Mouse (Mus musculus): ENCODE data around the gene Abraxas2.

The Abraxas2 gene

DNA sequence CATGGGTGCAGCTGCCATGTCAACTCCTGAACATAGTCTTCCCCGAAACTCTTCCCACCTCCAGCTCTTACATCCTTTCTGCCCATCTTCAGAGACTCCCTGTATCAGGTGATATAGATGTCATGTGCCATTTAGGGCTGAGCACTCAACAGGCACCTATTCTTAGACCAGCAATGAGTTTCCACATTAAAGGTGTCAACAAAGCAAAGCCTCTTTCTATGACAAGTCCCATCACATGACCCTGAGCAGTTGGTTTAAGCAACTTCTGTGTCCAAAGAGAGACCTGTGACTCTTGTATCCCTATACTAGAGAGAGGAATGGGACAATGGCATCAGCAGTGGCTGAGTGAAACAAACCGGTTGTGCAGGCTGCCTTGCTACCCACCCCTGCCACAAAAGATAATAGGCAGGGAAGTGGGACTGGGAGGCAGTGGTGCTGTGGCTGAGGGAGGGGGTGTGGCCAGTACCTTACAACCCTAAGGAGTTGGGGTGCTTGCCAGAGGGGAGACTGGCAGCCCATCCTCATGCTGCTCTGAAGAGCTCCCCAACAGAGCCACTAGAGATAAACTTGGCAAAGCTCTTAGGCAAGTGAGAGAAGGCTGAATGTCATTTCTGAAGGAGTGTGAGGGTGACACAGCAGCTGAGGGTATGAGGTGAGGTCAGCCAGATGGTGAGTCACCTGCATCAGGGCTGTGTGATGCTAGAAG, 42.0 kb downstream of the Abraxas2 start:
- DNase-seq, result no peak

DNA sequence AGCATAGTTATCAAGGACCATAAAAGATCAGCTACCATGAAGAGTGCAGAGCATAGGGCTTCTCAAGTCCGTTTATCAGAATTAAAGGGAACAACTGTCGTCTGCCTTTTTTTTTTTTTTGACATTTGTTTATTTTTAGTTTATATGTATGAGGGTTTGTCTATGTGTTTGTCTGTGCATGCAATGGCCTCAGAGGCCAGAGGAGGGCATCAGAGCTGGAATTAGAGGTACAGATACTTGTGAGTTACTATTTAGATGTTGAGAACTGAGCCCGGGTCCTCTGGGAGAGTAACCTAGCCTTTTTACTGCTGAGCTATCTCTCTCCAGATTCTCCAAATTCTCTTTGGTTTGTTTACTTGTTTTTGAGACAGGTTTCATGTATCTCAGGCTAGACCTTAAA, 44.8 kb downstream of the Abraxas2 start:
- DNase-seq, result no peak

DNA sequence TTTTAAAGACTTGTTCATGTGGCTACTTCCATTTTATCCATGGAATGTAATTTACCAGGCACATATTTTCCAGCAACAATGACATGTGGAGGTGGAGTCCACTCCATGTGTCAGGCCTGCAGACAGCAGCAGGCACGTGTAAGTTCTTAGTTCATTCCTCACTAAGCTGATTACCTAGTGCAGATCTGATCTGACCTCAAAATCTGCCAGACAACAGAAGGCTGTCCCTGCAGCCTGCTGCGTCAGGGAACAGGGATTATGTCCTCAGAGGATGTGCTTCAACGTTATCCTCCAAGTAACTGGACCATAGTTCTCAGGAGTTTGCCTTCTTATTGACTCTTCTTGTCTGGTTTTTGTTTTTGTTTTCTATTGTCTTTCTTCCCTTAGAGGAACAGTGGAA, 62.9 kb downstream of the Abraxas2 start:
- no peak for DNase-seq

DNA sequence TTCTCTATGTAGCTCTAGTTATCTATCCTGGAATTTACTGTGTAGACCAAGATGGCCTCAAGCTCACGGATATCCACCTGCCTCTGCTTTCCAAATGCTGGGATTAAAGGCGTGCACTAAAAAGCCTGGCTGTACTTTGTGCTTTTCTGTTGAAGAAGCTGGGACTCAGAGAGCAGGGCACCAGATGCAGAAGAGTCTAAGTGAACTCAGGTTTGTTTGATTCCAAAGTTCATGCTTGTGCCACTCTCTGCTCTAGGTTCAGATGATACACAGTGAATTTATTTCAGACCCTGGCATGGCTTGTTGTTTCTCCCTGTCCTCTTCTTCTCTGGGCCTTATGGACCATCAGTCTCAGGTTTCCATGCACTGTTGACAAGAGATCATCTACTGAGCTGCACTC, 66.2 kb downstream of the Abraxas2 start:
- no peak for DNase-seq

DNA sequence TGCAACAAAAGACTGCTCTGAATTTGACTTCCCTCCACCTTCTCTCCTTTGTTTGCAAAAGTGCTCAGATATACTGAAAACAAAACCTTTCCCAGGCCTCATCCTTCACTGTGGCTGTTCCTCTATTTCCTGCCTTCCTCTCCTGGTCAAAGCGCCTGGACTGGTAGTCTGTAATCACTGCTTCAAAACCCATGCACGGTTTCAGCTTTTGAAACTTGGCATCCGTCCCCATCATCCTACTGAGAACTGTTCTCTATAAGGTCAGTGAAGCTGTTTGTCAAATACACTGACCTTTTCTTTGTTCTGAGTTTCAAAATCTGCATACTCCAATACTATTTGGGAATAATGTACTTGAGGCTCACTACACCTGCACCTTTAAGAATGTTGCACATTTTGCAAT, 68.2 kb downstream of the Abraxas2 start:
- no peak for DNase-seq

DNA sequence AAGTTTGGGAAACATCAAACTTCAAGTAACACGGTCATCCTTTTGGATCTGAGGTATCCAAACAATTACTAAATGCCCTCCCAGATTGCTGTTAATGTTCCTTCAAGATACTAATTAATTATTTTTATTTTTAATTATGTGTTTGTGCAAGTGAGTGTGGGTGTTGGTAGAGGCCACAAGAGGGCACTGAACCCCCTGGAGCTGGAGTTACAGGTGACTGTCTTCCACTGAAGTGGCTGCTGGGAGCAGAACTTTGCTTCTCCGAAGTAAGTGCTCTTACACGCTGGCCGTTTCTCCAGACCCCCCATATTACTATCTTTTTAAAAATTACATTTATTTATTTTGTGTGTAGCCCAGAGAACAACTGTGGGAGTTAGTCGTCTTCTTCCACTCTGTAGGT, 71.0 kb downstream of the Abraxas2 start:
- DNase-seq, result no peak

DNA sequence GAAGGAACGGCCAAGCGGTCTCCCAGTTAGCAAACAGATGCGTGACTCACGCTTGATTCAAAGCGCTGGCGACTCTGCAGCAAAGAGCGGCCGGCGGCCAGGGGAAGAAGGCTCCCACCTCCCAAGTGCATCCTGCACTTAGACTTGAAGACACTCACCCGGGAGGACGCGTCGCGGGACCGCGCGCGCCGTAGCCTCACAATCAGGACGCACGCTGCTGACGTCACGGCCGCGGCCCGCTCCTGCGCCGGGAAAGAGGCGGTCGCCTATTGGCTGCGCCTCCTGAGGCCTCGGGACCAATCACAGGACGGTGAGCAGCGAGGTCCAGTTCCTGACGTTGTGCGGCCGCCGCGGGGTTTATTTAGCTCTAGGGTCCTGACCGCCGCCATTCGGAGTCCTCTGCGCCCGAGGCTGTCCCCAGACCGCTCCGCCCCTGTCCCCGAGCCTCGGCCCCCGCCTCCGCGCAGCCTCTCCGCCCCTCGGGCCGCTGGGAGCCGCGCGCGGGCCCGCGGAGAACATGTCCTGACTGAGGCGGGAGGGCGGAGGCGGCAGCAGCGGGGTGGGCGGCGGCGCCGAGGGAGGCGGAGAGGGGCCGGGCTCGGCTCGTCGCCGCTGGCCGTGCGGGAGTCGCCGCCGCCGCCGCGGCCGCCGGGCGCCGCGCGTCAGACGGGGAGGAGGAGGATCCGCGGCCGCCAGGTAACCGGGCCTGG, 72.0 kb downstream of the Abraxas2 start, which contains the start of gene Zranb1:
Gene Zranb1, plus strand, starts transcription at position 293 of the 710 bp plus-strand sequence.
- DNase-seq, result peak; percentile 95 to 97

DNA sequence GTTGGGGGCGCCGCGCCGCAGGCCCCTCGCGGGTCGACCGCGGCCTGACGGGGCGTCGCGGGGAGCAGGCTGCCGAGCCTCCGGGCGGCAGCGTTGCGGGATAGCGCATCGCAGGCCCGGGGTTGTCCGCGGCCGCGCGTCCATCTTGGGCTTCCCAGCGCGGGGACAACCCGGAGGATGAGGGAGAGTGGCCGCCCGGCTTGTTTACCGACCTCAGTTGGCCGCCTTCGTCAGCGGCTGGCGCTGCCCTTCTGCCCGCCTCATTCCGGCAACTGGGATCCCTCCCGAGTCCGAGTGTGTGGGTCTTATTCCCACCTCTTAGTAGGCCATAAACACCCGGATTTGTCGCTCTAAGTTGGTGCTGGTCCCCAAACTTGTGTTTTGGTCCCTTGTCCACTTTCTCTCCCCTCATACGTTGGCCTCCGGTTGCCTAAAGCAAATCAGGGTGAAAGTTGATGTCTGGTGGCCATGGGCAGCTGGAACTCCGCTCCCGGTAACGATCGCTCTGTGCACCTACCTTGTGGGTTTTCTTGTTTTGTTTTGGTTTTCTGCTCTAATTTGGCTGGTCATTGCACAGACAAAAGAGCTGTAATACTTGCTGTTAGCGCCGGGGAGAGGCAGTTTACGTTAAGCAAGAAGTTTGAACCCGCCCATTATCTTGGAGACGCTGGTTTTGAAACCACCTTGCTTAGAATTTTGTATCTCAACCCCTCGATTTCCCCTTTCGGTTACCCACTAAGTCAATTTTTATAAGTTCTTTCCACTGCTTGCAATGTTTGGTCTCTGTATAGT, 72.7 kb downstream of the Abraxas2 start:
- peak; percentile 31 to 36 for DNase-seq

DNA sequence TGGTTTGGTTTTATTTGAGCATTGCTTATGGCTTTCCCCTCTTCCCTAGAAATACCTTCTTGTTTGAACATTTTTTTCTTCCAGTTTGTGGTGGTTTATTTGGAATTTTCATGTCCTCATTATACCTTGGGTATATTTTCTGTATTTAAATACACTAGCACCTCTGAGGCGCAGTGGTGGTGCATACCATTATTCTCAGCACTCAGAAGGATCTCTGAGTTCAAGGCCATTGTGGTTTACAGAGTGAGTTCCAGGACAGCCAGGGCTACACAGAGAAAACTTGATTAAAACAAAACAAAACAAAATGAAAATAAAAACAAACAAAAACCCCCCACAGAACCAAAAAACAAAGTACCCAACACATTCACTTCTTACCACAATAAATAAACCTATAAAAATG, 74.3 kb downstream of the Abraxas2 start:
- DNase-seq, result no peak
